8 mouse cellular contexts compared by ENCODE assay signal in the genomic region with DNA sequence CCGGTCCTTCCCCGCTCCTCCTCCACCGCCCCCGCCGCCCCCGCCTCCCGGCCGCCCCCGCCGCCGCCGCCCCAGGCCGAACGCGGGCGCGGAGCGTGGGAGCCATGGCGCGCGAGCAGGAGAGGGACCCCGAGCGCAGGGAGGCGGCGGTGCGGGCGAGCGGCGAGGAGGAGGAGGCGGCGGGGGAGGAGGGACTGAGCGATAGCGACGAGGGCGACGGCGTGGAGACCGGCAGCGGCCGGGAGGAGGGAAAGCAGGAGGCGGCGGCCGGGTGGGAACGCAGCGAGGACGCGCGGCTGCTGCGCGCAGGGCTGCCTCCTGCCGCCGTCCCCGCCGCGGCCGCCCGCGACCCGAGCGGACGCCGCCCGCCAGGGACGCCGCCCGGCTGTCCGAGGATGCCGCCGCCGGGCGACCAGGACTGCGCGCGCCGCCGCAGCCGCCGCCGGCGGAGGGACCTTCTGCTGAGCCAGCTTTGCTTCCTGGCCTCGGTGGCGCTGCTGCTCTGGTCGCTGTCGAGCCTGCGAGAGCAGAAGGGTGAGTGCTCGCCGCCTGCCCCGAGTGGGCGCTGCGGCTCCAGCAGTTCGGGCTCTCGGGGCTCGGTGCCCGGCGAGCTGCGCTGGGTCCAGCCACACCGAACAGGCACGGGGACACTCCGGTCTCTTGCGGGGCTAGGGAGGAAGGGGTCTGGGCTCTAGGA. TPM values are rescaled to one million over a fixed set of nuclear protein-coding genes. Genes with fewer than 3 reads are reported as not detected.
DNase-seq lines count a peak whose midpoint lies in the region; ATAC-seq lines count a peak whose summit lies in the region.

A gene (plus strand): TSS at position 91 of the 697 bp plus-strand sequence.

- peak within 1 kb of the TSS; percentile 69 for H3K9ac ChIP-seq in intestine, embryonic 15.5 days

- peak; percentile 94 for ATAC-seq in intestine, embryonic 15.5 days

- under 1% methylated on average over 91 of the region's 100 CpGs for WGBS in intestine, embryonic 15.5 days

- no peaks in the 10 kb centered on the region for H3K27me3 ChIP-seq in intestine, embryonic 15.5 days (replicated peaks)
- no peaks in the 10 kb centered on the region for H3K27me3 ChIP-seq in megakaryocyte, embryonic 14.5 days (replicated peaks)

- intact Hi-C loops in left cerebral cortex, postnatal 10 days (cut with DNase I), result loop anchor here (5.0 kb wide), 1 partner anchor 124 kb away; no protein-coding TSS in a partner anchor

- H3K4me3 ChIP-seq in intestine, embryonic 15.5 days (replicated peaks), result peak within 1 kb of the TSS; percentile 72
- H3K4me3 ChIP-seq in megakaryocyte, embryonic 14.5 days (replicated peaks), result peak within 1 kb of the TSS; percentile 99

- H3K9me3 ChIP-seq in intestine, embryonic 15.5 days, result no peaks in the 10 kb centered on the region
- no peaks in the 10 kb centered on the region for H3K9me3 ChIP-seq in megakaryocyte, embryonic 14.5 days

- peak within 1 kb of the TSS; percentile 82 for H3K27ac ChIP-seq in intestine, embryonic 15.5 days

- peaks cover 4% of the 10 kb centered on the region; the same call in 1 of the 2 replicates for H3K4me1 ChIP-seq in intestine, embryonic 15.5 days (replicated peaks)
- peaks cover 82% of the 10 kb centered on the region for H3K4me1 ChIP-seq in megakaryocyte, embryonic 14.5 days

- no peaks in the 10 kb centered on the region for H3K36me3 ChIP-seq in intestine, embryonic 15.5 days
- peaks cover 15% of the 10 kb centered on the region for H3K36me3 ChIP-seq in megakaryocyte, embryonic 14.5 days (replicated peaks; ENCODE audit: low read length)

- DNase-seq in adrenal gland, adult 2 months, result peak; percentile 91
- DNase-seq in embryo, embryonic 10.5 days (ENCODE audit: low spot score), result peak; percentile 84
- peak; percentile 66 to 83 for DNase-seq in gastrocnemius, postnatal 4 days (ENCODE audit: low spot score in 2 of 2)
- peak; percentile 82 to 92 for DNase-seq in left cerebral cortex, postnatal 10 days (ENCODE audit: extremely low spot score in 1 of 2, low spot score in 2 of 2)
- DNase-seq in right cerebral cortex, postnatal 10 days (ENCODE audit: low spot score in 2 of 2), result peak; percentile 91 to 93
- DNase-seq in urinary bladder, postnatal 4 days (ENCODE audit: low spot score in 2 of 2), result peak; percentile 78 to 84

- H3K4me2 ChIP-seq in intestine, embryonic 15.5 days (replicated peaks), result peak within 1 kb of the TSS; percentile 89

RNA-seq across cellular contexts. Expression of the gene that starts here (rescaled TPM):
- 10 to 100 TPM; 21.1 to 26.2 TPM for total RNA-seq in adrenal gland, adult 2 months (2021)
- 12.1 and 12.3 TPM in 2 replicates for polyA plus RNA-seq in adrenal gland, adult 2 months (2012; rRNA removed)
- 10 to 100 TPM; 11.6 to 12.0 TPM for total RNA-seq in gastrocnemius, postnatal 4 days (2021)
- 5.3 and 6.9 TPM in 2 replicates for polyA plus RNA-seq in intestine, embryonic 15.5 days (2015; fragmentation: Nextera tagmentation; extraction: Ambion mirVana)
- 100 to 1,000 TPM; 147 to 153 TPM for total RNA-seq in left cerebral cortex, postnatal 10 days (2021)
- 66.1 and 106 TPM in 2 replicates for polyA plus RNA-seq in megakaryocyte, embryonic 14.5 days (2012; ENCODE audit: insufficient read depth, low replicate concordance)

Comparison
In these comparisons a context has a peak if more than half of its experiments do, and no peak if none do; other contexts are left out.
1. Peak in every context shown above with its lines: DNase-seq, ATAC-seq, H3K4me3 ChIP-seq and H3K27ac ChIP-seq.
2. RNA of the gene that starts here (total RNA-seq): 147 to 153 TPM in left cerebral cortex, postnatal 10 days; 21.1 to 26.2 TPM in adrenal gland, adult 2 months and 11.6 to 12.0 TPM in gastrocnemius, postnatal 4 days; every median in the first group is over 4 times any median in the second.